Mouse (Mus musculus): ENCODE measurements at regions not wholly inside any gene's neighbourhood (a gene's known extent, or its start where the extent isn't known, plus 50 kb on each side); places are given as distances from the start of the nearest gene placed in this dataset.

DNA sequence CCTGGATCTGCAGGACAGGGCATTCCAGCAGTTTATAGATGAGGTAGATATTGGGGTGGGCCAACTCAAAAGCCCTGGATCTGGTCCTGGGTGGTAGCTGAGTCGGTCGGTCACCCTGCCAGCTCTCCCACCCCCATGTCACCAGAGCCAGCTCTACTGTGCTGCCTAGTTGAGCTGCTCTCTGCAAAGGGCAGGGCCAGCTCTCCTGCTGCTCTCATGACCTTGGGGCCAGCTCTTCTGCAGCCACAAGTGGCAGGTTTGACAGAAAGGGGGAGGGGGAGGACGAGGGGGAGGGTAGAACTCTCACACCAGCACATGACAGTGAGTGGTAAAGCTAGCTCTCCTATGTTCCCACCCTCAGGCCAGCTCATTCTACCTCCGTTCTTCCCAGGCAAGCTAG lies 584.3 kb downstream of the Slc4a3 start:
- Histone ChIP-seq H3K9me3 (replicated peaks) (no peaks in the 10 kb centered on the region), H3K9ac (no peak overlapping the region), H3K27me3 (no peaks in the 10 kb centered on the region), H3K4me2 (replicated peaks) (no peak overlapping the region), H3K4me1 (no peaks in the 10 kb centered on the region), H3K36me3 (no peaks in the 10 kb centered on the region), H3K4me3 (replicated peaks) (no peak overlapping the region), H3K27ac (replicated peaks) (no peak overlapping the region)
- WGBS = 44% methylated on average over 4 of the region's 4 CpGs
- no peak for ATAC-seq (ENCODE audit: insufficient number of reproducible peaks, low FRiP score, low TSS enrichment, low read depth)

DNA sequence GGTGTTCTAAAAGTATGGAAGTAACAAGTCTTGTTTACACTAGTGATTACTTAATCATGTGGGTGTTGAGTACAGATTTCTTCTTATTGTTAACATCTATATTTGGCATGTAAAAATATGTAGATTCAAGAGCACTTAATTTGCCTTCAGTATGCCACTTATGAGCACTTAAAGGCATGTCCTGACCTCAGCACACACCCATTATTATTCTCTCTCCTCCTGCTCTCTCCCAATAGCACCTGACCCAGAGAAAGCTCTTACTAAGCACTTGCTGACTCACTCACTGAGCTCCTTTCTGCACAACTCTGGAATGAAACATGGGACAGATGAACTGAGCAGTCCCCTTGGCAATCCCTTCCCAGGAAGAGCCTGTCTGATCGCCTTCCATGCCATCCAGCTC lies 590.7 kb downstream of the Slc4a3 start:
- no peaks in the 10 kb centered on the region for H3K9me3 ChIP-seq (replicated peaks)
- no peak overlapping the region for H3K4me3 ChIP-seq (replicated peaks)
- no peak overlapping the region for H3K9ac ChIP-seq
- H3K4me1 ChIP-seq = 0 out of 2 replicates have a peak, but pooled peaks cover 2% of the 10 kb centered on the region
- H3K27ac ChIP-seq (replicated peaks) = no peak overlapping the region
- no peaks in the 10 kb centered on the region for H3K36me3 ChIP-seq
- 59% methylated on average over 1 of the region's 1 CpGs for WGBS
- no peaks in the 10 kb centered on the region for H3K27me3 ChIP-seq
- H3K4me2 ChIP-seq (replicated peaks) = no peak overlapping the region
- no peak for ATAC-seq (ENCODE audit: insufficient number of reproducible peaks, low FRiP score, low TSS enrichment, low read depth)

DNA sequence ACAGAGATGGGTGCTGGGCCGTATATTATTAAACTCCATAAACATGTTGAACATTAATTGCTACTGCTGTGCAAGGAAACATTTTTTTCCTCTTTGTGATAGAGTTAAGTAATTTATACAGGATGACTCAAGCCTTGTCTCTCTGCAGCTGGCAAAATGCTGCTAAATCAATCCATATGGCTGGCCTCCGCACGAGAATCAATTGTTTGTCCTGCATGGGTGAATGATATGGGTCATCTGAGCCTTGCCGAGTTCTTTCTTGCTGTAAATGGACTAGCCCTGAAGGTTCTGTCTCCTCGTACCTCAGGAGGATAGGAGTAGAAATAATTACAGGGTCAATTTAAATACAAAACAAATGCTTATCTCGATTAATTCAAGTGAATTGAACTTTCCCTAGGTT lies 591.6 kb downstream of the Slc4a3 start:
- Histone ChIP-seq H3K27ac (replicated peaks) (no peak overlapping the region), H3K4me1 (0 out of 2 replicates have a peak, but pooled peaks cover 2% of the 10 kb centered on the region), H3K4me2 (replicated peaks) (no peak overlapping the region), H3K4me3 (replicated peaks) (no peak overlapping the region), H3K9ac (no peak overlapping the region), H3K36me3 (no peaks in the 10 kb centered on the region), H3K9me3 (replicated peaks) (no peaks in the 10 kb centered on the region), H3K27me3 (no peaks in the 10 kb centered on the region)
- WGBS = 24% methylated on average over 6 of the region's 6 CpGs
- no peak for ATAC-seq (ENCODE audit: insufficient number of reproducible peaks, low FRiP score, low TSS enrichment, low read depth)

DNA sequence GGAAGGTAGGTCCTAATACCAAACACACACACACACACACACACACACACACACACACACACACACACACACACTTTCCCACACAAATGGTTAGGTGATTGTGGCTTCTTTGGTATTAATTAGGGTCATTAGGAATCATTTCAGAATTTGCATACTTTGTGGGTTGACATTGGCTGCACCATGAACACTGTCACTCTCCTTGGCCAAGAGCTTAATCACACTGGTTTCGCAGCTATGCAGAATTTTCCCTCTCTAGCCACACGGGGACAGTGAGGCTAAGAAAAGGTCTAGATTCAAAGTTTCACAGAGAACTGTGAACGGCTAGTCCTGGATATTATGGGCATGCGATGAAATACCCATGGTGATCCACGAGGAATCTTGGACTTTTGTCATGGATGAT lies 597.5 kb downstream of the Slc4a3 start:
- ATAC-seq (ENCODE audit: insufficient number of reproducible peaks, low FRiP score, low TSS enrichment, low read depth) = no peak
- WGBS = 54% methylated on average over 5 of the region's 5 CpGs

DNA sequence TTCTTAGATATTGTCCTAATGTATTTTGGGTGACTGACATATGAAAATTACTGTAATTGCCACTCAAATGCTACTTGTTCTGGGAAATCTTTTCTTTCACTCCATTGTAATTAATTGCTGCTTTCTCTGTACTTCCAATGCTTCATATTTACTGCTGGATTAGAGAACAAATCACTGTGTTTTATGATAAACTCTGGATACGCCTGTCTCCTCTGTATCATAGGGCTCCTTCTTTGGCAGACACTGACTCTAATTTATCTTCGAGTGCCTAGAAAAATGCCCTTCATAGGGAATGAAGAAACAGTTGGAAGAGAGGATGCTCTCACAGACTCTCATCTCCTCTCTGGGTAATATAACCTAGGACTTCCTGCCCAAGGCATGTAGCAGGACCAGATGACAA lies 602.9 kb downstream of the Slc4a3 start:
- Histone ChIP-seq H3K27ac (replicated peaks) (no peak overlapping the region), H3K4me2 (replicated peaks) (no peak overlapping the region), H3K4me3 (replicated peaks) (no peak overlapping the region), H3K9me3 (replicated peaks) (0 out of 2 replicates have a peak, but pooled peaks cover 4% of the 10 kb centered on the region), H3K36me3 (no peaks in the 10 kb centered on the region), H3K27me3 (no peaks in the 10 kb centered on the region), H3K4me1 (no peaks in the 10 kb centered on the region), H3K9ac (no peak overlapping the region)
- 80% methylated on average over 2 of the region's 2 CpGs for WGBS
- ATAC-seq (ENCODE audit: insufficient number of reproducible peaks, low FRiP score, low TSS enrichment, low read depth) = no peak

More for the DNA sequence above, 597.5 kb downstream of the Slc4a3 start:
- Histone ChIP-seq H3K27ac (replicated peaks) (no peak overlapping the region), H3K4me1 (no peaks in the 10 kb centered on the region), H3K36me3 (no peaks in the 10 kb centered on the region), H3K9me3 (replicated peaks) (0 out of 2 replicates have a peak, but pooled peaks cover 4% of the 10 kb centered on the region), H3K4me3 (replicated peaks) (no peak overlapping the region), H3K4me2 (replicated peaks) (no peak overlapping the region), H3K9ac (no peak overlapping the region), H3K27me3 (no peaks in the 10 kb centered on the region)

DNA sequence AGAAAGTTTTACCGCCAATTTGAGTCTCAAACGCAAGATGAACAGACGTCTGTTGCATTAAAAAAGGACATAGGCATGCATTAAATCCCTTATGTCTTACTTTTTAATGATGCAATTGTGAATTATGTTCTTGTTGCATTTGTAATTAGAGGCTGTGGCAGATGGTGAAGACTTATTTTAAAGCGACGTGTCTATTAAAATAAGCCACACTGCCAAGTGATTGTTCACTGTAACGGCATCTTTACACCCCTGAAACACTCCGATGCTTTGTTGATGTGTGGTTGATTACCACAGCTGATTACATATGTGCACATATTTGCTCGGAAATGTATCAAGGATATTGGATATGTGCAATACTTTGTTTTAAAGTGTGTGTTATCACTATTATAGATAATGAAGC lies 610.2 kb downstream of the Slc4a3 start:
- 66% methylated on average over 8 of the region's 8 CpGs for WGBS
- ATAC-seq (ENCODE audit: insufficient number of reproducible peaks, low FRiP score, low TSS enrichment, low read depth) = no peak

DNA sequence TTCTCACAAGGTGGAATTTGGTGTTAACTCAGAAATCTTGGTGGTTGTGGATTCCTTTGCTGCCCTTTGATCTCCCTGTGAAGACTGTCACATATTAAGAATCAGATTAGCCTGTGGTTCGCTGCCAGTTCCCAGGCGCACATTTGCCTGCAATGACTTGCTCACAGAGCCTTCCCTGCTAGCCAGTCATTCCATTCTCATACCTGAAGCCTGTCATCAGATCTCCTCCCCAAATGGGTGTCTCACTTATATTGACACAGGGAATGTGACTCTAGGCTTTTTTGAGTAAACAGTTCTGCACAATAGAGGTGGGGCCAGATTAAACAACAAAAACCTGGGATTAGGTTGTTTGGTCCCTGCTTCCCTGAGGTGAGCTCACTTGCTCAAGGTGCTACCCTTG lies 621.4 kb downstream of the Slc4a3 start:
- no peak overlapping the region for H3K4me2 ChIP-seq (replicated peaks)
- H3K9me3 ChIP-seq (replicated peaks) = no peaks in the 10 kb centered on the region
- no peaks in the 10 kb centered on the region for H3K27me3 ChIP-seq
- no peak overlapping the region for H3K4me3 ChIP-seq (replicated peaks)
- H3K36me3 ChIP-seq = no peaks in the 10 kb centered on the region
- H3K27ac ChIP-seq (replicated peaks) = no peak overlapping the region
- ATAC-seq (ENCODE audit: insufficient number of reproducible peaks, low FRiP score, low TSS enrichment, low read depth) = no peak
- no peaks in the 10 kb centered on the region for H3K4me1 ChIP-seq
- H3K9ac ChIP-seq = no peak overlapping the region
- 44% methylated on average over 2 of the region's 2 CpGs for WGBS

More for the DNA sequence above, 610.2 kb downstream of the Slc4a3 start:
- H3K27ac ChIP-seq (replicated peaks) = no peak overlapping the region
- no peak overlapping the region for H3K4me2 ChIP-seq (replicated peaks)
- no peaks in the 10 kb centered on the region for H3K9me3 ChIP-seq (replicated peaks)
- no peak overlapping the region for H3K4me3 ChIP-seq (replicated peaks)
- H3K4me1 ChIP-seq = no peaks in the 10 kb centered on the region
- no peaks in the 10 kb centered on the region for H3K27me3 ChIP-seq
- no peaks in the 10 kb centered on the region for H3K36me3 ChIP-seq
- H3K9ac ChIP-seq = no peak overlapping the region

DNA sequence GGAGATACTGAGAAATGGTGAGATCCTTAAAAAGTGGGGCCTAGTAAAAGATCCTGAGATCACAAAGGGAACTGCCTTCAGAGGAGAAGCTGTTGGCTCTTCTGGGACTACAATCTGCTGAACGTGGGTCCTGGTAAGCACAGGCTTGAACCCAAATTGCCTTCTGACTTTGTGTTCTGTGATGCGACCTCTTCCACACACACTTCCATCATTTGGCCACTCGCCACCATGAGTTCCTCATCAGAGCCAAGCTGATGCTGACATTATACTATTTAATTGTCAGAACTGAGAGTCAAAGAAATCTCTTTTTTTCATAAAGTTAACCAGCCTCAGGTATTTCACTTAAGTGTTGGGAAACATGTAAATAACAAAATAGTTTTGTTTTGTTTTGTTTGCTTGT lies 635.1 kb downstream of the Slc4a3 start:
- no peak for ATAC-seq (ENCODE audit: insufficient number of reproducible peaks, low FRiP score, low TSS enrichment, low read depth)
- Histone ChIP-seq H3K27me3 (no peaks in the 10 kb centered on the region), H3K9me3 (replicated peaks) (no peaks in the 10 kb centered on the region), H3K9ac (no peak overlapping the region), H3K4me2 (replicated peaks) (no peak overlapping the region), H3K4me3 (replicated peaks) (no peak overlapping the region), H3K4me1 (no peaks in the 10 kb centered on the region; the same call in 1 of the 2 replicates), H3K36me3 (no peaks in the 10 kb centered on the region), H3K27ac (replicated peaks) (no peak overlapping the region)
- 79% methylated on average over 3 of the region's 3 CpGs for WGBS

DNA sequence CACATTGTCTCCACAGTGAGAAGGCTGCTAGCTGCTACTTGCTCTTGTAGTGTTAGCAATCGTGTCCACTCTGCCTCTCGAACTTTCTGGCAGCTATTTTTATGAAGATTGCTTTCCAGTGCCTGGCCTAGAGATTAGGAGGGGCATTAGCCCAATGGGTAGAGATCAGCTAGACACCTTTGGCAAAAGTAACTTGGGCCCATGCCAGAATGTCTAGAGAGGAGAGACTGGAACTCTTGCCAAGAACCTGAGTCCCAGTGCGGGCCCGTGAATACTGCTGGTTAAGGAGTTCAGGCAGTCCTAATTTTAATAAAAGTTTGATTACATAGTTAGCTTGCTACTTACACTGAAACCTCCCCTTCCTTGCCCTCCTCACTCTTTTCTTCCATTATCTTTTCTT lies 648.8 kb downstream of the Slc4a3 start:
- no peaks in the 10 kb centered on the region for H3K27me3 ChIP-seq
- no peaks in the 10 kb centered on the region for H3K36me3 ChIP-seq
- H3K4me2 ChIP-seq (replicated peaks) = no peak overlapping the region
- no peak overlapping the region for H3K4me3 ChIP-seq (replicated peaks)
- no peak overlapping the region for H3K9ac ChIP-seq
- H3K4me1 ChIP-seq = no peaks in the 10 kb centered on the region
- H3K9me3 ChIP-seq (replicated peaks) = no peaks in the 10 kb centered on the region
- no peak overlapping the region for H3K27ac ChIP-seq (replicated peaks)
- WGBS = 63% methylated on average over 4 of the region's 4 CpGs
- no peak for ATAC-seq (ENCODE audit: insufficient number of reproducible peaks, low FRiP score, low TSS enrichment, low read depth)

DNA sequence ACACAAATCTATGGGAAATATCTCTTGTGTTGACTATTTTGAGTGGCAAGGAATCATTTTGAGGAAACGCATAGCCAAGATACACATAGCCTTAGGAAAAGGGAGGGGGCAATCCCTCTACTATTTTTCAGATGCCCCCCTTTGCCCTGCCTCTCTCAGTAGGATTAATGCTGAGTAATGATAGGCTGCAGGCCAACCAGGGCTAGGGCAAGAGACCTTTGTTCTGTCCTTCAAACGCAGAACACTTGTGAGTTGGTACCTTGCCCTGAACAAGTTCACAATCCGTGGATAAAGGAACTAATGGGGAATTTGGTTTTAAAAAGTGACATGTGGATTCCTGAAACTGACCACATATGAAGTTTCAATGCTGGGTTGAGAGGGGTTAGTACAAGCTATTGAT lies 651.6 kb downstream of the Slc4a3 start:
- ATAC-seq (ENCODE audit: insufficient number of reproducible peaks, low FRiP score, low TSS enrichment, low read depth) = no peak
- Histone ChIP-seq H3K4me1 (no peaks in the 10 kb centered on the region), H3K9me3 (replicated peaks) (no peaks in the 10 kb centered on the region), H3K36me3 (no peaks in the 10 kb centered on the region), H3K27me3 (no peaks in the 10 kb centered on the region), H3K4me2 (replicated peaks) (no peak overlapping the region), H3K9ac (no peak overlapping the region), H3K27ac (replicated peaks) (no peak overlapping the region), H3K4me3 (replicated peaks) (no peak overlapping the region)
- 78% methylated on average over 3 of the region's 3 CpGs for WGBS

DNA sequence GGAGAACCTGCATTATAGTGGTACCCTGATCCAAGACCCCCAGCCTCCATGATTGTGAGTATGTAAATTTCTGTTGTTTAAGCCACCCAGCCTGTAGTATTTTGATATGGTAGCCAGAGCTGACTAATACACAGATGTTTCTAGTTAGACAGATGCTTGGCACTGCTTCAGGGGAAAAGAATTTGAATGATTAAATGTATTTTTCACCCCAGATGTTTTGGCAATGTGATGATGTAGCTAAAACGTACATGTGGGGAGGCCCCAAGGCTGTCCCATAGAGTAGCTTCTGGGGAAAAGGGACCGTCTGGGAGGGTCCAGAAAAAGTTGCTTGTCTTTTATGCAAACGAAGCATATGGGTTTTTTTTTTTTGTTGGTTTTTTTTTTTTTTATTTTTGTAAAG lies 654.8 kb downstream of the Slc4a3 start:
- WGBS = 27% methylated on average over 3 of the region's 3 CpGs
- H3K9ac ChIP-seq = no peak overlapping the region
- H3K36me3 ChIP-seq = no peaks in the 10 kb centered on the region
- H3K27me3 ChIP-seq = no peaks in the 10 kb centered on the region
- H3K4me2 ChIP-seq (replicated peaks) = no peak overlapping the region
- H3K4me3 ChIP-seq (replicated peaks) = no peak overlapping the region
- H3K4me1 ChIP-seq = no peaks in the 10 kb centered on the region
- ATAC-seq (ENCODE audit: insufficient number of reproducible peaks, low FRiP score, low TSS enrichment, low read depth) = no peak
- H3K9me3 ChIP-seq (replicated peaks) = no peaks in the 10 kb centered on the region
- H3K27ac ChIP-seq (replicated peaks) = no peak overlapping the region

DNA sequence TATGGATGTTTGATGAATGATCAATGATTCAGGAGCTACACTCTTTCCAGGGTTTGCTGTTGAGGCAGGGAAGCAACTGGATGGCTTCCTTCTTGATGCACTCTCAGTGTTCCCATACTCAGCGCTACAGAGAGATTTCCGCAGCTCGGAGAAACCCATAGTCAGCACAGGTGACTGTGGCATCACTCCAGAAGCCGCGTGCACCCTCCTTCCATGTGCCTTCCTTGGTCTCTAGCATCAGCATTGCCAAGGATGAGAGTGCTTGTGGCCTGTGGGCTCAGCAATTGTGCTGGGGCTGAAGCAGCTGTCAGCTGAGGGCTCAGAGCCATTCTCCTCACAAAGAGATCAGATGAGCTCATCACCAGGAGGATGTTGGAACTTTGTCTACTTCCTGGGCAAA lies 666.4 kb downstream of the Slc4a3 start:
- Histone ChIP-seq H3K27me3 (no peaks in the 10 kb centered on the region), H3K4me3 (replicated peaks) (no peak overlapping the region), H3K4me1 (no peaks in the 10 kb centered on the region), H3K36me3 (no peaks in the 10 kb centered on the region), H3K9me3 (replicated peaks) (no peaks in the 10 kb centered on the region), H3K4me2 (replicated peaks) (no peak overlapping the region), H3K9ac (no peak overlapping the region), H3K27ac (replicated peaks) (no peak overlapping the region)
- 96% methylated on average over 5 of the region's 5 CpGs for WGBS
- no peak for ATAC-seq (ENCODE audit: insufficient number of reproducible peaks, low FRiP score, low TSS enrichment, low read depth)
